Mouse (Mus musculus): ENCODE data around the gene Fn1. TPM values are rescaled to one million over a fixed set of nuclear protein-coding genes. Genes with fewer than 3 reads are reported as not detected.

Gene Fn1
- 10 to 100 TPM; 72.1 to 89.4 TPM for total RNA-seq (2021)
- long read RNA-seq, experiment 1, full-length matches to known transcripts, result 6 of 16 reads
- long read RNA-seq, experiment 1, partial matches to known transcripts, result 7 of 16 reads
- long read RNA-seq, experiment 1, other reads (novel, unspliced or antisense), result 3 of 16 reads
- long read RNA-seq, experiment 2, full-length matches to known transcripts, result 3 of 24 reads
- long read RNA-seq, experiment 2, partial matches to known transcripts, result 20 of 24 reads
- long read RNA-seq, experiment 2, other reads (novel, unspliced or antisense), result 1 of 24 reads

DNA sequence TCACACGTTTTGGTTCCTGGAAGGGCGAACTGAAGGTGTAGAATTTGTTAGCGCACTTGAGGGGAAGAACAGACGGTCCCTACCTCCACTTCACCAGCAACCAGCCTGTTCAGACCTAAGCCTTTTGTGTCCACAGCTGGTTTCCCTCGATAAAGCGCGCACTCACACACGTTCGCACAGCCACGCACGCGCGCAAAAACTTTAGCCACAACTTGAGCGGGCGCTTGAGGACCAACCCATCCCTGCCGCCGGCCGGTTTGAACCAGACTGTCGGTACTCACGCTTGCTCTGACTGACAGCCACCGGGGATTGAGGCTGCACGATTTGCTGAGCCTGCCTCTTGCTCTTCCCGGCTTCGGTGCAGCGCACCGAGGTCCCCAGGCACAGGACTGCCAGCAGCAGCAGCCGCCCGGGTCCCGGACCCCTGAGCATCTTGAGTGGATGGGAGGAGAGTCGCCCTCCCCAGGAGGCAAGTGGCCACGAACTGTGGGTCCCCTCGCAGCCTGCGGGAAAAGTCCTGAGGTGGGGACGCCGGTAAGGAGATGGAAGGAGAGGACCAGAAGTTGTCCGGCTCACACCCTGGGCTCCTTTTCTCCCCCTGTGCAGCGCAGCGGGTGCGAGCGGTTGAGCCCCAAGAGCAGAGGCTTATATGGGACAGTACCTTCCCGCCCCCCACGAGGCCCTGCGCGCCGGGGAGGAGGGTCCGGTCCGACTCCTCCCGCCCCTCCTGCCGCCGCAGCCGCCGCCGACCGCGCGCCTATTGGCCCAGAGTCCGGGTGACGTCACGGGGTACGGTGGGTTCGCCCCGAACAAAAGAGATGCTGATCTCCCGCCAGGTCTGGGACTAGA is at the start of gene Fn1:
TSS of gene Fn1 (minus strand) at position 650 of the 849 bp plus-strand sequence.
- peak; percentile 33 to 52 for DNase-seq (ENCODE audit: low spot score in 2 of 2)

DNA sequence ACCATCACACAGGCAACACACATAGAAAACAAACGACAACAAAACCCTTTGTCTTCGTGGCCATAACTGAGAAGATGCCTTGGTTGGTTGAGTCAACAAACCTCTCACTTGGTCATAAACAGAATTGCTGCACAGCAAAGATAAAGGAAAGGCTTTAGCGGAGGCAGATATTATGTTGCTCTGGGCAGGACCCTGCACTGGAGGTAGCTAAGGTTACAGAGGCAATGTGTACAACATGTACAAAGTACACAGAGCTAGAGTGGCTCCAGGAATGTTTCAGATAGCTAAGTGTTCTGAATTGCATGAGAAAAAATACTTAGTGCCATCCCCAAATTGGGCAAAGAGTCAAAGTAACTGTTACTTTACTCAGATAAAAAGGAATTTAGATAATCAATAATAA is 43.1 kb upstream of the Fn1 start:
- DNase-seq (ENCODE audit: low spot score in 2 of 2), result no peak

DNA sequence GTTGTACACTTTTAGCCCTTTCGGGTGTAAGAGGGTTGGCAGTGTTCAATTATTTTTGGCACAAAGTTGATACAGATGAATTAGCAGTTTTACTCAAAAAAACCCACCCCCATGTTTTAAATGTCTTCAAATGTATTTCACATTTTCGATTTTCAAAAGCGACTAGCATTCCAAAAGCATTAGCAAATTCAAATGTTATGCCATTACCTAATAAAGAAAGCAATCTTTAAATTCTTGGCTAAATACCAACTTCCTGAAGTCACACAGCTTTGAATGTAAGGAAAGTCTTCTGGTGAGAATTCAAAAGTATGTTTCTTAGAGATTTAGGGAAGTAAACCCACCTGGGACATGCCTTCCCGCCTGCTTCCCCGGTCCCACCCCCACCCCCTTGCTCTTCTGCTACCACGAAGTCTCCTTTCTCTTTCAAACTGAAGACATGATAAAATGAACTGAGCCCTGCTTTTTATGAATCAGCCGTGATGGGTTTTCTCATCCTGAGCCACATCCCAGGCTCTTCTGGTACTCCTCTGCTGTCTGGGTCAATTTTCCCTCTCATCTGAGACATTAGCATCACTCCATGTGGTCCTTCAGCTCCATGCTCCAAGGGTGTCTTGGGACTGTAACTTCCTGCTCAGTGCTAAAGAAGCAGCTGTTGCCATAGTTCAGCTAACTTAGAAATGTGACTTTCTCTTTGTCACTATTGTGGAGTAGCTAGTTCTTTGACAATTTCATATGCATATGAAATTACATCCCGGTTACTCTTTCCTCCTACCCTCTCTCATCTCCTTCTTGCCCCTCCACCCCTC is 38.7 kb upstream of the Fn1 start:
- no peak for DNase-seq (ENCODE audit: low spot score in 2 of 2)

DNA sequence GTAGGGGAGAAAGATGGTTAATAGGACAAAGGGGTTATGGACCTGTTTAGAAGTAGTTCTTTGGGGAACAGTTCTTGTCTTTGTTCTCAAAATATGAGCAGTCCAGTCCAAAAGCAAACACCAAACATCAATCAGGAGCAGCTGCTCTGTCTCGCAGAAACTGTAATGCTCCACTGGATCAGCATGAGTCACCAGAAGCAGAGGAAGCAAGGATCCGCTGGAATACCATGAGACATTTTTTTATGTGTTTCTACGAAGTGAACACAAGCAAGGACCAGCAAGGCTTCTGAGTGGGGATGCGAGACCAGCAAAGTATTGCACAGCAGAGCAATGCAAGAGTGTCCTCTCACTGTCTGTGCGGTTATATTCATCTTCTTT is 35.9 kb upstream of the Fn1 start:
- DNase-seq (ENCODE audit: low spot score in 2 of 2), result no peak

DNA sequence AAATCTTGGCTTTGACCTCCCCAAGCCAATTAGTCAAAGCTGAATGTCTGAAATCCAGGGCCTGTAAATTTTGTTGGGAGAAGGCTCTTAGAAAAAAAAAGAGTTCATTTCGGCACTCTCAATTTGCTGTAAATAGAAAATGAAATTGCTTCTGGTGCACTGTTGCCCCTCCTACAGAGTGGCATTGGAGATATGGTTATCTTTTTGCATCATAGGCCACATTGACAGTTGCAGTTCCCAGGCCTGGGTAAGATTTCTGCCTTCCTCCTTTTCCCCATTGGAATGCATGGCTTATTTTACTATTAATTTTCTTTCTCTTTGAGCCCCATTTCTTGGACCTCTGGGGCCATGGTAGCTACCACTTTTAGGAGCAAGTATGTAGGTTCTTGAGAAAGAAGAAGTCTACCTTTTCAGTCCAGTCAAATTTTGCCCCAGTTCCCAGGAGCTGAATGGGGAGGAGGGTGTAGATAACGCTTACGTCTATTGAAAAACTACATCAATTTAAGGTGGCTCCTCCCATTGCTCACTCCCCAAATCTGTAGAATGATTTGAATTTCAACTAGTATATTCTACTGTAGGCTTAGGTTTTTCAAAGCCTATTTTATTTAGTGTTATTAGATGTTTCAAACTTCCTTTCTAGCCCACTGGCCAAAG is 35.4 kb upstream of the Fn1 start:
- DNase-seq (ENCODE audit: low spot score in 2 of 2), result no peak

DNA sequence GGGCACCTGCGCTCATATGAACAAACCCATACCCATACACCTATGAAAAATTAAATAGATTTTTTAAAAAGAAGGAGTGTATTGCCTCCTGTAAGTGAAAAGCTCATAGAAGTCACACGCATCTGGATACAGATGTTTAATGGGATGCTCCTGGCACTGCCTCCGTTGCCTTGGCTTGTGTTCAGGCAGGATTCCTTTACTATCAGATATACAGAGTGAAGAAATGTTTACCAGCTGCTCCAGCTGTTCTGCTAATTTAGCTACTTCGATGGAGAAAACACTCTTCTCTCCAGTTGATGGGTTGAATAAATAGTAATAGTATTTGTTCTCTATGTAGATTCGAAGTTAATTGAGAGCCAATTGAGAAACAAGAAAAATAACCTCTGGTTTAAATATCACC is 33.8 kb upstream of the Fn1 start:
- DNase-seq (ENCODE audit: low spot score in 2 of 2), result no peak

DNA sequence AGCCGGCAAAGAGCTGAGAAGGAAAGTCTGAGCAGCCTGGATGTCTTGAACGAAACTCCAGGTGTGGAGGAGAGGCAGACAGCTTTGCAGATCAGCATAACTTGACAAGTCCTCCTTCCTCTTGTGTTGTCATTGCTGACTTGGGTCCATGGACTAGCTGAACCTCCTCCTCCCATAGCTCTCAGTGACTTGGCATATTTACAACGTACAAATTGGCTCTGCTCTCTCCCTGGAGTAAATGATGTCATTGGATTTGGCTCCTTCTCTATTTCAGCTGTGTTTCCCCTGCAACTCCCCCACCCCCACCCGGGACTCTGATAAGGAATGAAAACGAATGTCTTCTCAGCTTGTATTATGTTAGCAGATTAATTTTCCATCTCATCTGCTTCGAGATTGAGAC is 30.7 kb upstream of the Fn1 start:
- no peak for DNase-seq (ENCODE audit: low spot score in 2 of 2)

DNA sequence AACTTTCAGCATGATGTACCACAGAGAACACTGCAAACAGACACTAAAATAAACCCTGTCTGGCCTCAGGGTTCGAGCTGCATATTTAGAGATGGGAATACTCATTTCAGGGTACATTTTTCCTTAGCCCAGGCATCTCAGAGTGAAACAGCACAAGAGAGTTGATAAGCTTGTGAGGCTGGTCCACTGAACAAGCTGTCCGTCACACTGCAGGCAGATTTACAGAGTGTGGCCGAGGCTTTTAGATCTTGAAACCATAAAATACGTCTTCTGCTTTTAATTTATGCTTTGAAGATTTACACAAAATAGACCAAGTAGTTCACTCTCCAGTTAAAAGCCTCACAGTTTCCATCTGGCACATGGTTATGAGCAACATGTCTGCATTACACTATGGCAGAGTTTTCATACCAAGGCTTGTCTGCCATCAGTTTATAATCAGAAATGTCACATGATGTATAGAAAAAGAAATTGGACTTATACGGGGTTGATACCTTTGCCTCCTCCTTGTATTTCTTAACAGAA is 29.3 kb upstream of the Fn1 start:
- no peak for DNase-seq (ENCODE audit: low spot score in 2 of 2)

DNA sequence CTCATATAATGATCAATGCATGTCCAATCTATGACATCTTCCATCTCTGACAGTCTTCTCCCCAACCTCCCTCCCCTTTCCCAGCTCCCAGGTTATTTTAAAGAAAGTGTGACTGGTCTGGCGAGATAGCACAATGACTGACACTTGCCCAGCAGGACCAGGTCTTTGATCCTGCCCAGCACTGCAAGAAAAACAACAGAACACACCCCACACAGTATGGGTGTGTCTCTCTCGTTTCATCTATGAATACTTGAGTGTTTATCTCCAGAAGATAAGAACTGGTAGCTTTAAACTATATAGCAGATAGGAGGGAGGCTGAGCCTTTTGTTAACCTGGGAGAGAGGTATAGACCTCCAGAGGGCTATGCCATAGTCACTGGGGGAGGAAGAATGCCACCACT is 28.3 kb upstream of the Fn1 start:
- no peak for DNase-seq (ENCODE audit: low spot score in 2 of 2)

DNA sequence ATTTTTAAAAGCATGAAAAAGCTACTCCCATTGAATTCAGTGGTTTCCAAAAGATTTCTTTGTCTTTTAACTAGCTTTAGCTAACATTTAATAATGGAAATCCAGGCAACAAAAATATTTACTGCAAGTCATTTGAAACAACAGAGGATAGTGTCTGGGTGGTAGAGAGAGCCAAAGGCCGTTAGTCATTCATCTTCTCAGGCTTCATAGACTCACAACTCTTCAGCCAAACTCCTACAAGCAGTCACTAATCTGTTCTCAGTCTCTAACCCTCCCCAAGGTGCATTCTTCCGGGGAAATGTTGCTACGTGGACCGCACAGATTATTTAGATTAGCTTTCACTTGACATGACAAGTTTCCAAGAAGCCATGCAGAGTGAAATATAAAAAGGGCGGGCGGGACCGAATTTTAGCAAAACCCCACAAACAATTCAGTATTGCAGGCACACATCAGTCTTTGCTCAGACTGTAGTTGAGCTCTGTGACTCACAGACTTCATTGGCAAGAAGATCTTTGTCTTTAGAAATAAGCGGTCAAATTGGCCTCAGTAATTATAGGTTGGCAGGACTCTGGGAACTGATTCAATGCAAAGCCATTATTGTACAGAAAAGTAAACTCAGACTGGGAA is 27.2 kb upstream of the Fn1 start:
- DNase-seq (ENCODE audit: low spot score in 2 of 2), result no peak

DNA sequence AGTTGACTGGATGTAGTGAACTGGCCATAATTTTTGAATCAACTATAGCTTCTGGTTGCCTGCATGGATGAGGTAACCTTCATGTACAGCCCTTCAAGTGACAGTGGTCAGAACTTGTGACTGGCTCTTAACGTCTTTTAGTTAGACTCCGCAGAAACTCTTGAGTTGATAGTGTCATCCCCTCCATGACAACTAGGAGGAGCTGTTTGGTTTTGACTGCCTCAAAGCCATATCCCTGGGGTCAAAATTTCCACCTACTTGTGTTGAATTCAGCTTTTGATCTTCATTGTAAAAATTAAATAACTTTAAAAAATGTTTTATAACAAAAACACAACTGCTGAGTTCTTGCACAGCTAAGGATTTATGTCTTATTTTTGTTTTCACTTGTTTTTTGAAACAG is 22.4 kb upstream of the Fn1 start:
- DNase-seq (ENCODE audit: low spot score in 2 of 2), result no peak

DNA sequence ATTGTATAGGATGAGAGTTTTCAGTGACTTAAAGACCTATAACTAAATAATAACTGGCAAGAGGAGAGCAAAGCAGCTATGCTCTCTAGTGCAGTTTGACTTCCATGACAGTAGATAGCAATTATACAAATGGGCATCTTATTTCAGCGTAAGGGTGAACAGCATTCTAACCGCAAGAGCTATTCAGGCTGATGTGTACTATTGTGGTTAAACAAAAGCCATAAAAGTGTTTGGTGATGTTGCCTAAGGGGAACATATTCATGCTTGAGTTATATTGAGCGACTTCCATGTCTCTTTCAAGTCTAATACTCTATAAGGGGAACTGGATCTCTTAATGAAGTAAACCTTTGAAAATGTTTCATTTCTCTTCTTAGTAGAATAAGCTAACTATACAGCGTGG is 21.3 kb upstream of the Fn1 start:
- no peak for DNase-seq (ENCODE audit: low spot score in 2 of 2)

DNA sequence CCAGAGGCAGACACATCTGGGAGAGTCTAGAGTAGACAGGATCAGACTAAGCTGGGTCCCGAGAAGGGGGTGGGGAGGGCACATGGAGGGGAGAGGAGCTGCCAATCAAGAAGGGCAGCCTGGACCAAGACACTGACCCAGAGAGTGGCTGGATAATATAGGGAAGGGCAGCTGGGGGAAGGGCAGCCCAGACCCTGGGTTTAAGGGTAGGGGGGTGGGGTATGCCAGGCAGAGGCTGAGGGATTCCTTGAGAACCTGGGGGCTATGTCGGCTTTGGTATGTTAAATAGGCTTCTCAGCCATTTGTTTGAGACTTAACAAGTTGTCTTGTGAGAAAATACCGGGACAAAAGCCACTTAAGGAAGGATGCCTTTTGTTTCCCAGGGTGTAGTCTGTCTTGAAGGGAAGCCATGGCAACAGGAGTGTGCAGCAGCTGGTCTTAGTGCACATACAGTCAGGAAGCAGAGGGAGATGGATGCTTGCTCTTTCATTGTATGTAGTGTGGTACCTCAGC is 20.5 kb upstream of the Fn1 start:
- DNase-seq (ENCODE audit: low spot score in 2 of 2), result no peak

DNA sequence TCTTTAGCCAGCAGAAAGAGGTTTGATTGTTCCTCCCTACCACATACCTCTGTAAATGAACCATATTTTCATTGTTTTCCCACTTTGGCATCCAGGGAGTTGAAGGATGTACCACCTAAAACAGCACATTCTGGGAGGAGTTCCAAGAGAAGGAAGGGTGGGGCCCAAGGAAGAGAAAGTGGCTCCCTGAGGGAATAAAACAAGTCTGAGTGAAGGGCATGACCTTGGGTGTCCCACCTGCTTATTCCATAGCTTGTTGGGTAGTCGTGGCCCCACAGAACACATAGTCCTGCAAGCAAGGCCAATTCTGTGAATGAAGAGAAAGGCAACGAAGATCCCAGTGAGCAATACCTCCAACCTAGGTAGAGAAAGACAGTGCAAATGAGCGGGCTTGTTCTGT is 19.3 kb upstream of the Fn1 start:
- DNase-seq (ENCODE audit: low spot score in 2 of 2), result no peak

DNA sequence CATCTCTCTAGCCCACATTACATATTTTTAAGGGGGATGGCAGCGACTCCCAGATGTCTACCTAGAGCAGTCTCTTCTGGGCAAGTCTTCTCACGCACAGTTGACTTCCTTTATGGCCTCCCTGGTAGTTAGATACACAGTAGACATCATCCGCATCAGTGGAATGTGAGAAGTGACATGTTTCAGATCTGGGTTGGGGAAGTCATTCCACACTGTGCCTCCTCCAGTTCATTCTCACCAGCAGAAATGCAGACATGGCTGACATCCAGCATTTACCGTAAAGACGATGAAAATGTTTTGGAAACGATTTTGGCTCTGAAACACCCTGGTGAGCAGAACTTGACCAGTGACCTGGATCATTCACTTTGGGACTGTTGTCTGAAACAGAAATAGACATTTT is 10.2 kb upstream of the Fn1 start:
- no peak for DNase-seq (ENCODE audit: low spot score in 2 of 2)

DNA sequence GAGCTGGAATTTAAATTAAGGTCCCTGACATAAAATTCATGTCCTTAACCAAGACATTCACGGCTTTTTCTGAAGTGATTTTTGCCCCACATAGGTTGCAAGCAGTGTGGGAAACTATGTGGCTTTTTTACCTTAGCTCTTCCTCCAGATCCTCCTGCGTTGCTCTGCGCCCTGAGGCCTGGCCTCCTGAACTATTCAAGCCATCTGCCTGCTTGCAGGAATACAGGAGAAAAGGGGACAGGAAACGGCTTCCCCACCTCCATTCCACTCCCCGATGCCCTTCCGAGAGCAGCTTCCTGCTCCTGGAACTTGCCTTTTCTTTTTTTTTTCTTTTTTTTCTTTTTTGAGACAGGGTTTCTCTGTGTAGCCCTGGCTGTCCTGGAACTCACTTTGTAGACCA is 5.6 kb upstream of the Fn1 start:
- no peak for DNase-seq (ENCODE audit: low spot score in 2 of 2)

DNA sequence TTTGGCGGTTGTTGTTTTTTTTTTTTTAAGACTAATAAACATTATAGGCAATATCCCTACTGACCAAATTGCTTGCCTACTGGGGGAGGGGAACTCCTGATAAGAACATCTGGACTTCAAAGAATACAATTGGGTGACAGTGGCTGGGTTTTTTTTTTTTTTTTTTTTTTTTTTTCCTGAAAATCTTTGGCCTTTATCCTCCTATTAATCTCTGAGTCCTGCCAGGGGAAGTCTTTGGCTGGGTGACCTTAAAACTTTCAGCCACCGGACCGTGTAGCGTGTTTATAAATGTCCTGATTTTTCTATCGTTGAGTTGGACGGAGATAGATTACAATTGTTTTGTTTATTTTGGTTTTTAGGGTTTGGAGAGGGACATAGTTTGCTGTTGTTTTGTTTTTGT is 3.3 kb upstream of the Fn1 start:
- DNase-seq (ENCODE audit: low spot score in 2 of 2), result no peak

DNA sequence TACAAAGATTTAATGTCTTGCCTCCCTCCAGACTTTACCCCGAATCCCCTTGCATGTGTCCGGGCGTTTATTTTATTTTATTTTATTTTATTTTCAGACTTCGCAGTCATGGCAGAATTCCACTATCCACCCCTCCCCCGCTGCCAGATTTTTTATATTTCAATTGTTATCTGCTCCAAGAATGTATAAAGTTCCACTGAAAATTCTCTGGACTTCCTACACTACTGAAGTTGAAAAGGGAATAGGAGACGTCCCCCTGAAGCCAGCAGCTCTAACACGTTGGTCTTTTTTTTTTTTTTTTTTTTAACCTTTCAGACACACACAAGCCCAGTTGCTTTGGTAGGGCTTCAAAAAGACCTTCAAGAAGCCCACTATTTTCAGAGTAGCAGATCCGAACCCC is 1.2 kb upstream of the Fn1 start:
- no peak for DNase-seq (ENCODE audit: low spot score in 2 of 2)

DNA sequence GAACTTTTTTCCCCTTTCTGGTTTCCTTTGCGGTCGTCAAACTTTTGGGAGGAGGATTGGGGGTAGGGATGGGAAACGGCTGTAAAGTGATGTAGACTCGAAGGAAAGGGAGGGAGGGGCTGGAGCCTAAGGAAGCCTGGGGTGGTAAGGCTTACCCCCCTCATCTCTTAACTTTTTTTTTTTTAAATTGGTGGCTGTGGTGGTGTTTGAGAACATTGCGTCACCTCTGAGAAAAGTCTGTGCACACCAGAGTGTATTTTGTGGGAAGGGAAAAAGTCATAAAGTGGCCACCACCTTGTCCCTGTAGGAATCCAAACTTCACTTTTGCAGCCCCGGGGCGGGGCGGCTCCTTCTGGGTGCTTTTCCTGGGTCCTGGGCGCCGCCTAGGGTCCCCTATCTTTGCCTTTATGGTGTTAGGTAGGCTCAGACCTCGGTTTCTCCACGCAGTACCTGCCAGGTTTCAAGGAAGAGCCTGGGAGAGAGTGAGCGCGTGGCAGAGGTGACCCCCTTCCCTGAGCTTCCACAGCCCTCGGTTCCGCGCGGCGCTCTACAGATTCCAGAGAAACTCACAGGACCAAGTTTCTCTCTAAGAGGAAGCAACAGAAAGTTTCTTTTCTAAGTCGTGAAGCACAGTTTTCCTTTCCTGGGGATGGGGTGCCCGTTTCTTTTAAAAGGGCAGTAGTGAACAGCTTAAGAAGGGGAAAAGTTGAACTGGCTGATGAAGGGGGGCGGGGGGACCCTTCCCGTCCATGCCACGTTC is 580 bp upstream of the Fn1 start:
- DNase-seq (ENCODE audit: low spot score in 2 of 2), result no peak

DNA sequence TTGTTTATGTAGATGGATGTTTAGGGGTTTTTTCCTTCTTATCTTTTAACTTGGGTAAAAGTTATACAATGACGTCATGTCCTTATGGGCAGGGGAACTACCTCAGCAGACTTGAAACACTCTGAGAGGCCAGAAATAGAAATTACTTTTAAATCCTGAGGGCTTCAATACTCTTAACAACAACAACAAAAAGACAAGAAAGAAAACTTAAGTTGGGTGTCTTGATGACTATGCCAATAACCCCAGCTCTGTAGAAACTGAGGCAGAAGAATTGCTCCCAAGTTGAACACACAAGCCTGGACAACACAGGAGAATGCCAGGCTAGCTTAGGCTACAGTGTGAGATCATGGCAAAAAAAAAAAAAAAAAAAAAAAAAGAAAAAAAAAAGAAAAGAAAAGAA is 1.2 kb downstream of the Fn1 start:
- DNase-seq (ENCODE audit: low spot score in 2 of 2), result no peak
